Mouse (Mus musculus): ENCODE results near the gene Ankrd39.

Ankrd39 gene

DNA sequence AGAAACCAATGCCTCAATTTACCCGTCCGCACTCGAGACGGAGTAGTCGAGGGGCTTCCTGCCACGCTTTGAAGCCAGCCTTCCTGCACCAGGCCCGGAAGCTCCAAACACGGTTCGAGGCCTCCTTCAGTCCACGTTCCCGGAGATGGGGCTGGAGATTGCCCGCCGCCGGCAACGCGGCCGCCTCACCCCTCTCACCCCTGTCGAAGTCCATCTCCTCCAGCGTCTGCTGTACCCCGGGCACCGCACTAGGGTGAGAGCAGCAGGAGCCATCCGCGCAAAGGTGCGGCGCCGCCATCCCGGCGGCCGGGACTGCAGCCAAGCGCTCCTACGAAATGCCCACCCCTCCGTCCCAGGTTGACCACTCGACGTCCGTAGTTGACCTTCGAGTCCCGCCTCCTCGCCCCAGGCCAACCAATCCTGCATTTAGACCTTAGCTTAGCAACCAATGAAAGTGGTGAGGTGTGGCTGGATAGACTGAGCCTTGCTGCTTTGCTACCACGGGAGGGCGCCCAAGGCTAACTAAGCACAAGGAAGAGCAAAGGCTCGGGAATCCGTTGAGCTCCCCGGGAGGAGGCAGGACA is at the start of gene Ankrd39:
Gene Ankrd39, minus strand, starts transcription at position 558 of the 584 bp plus-strand sequence.
- DNase-seq, result peak; percentile 97 to 98

DNA sequence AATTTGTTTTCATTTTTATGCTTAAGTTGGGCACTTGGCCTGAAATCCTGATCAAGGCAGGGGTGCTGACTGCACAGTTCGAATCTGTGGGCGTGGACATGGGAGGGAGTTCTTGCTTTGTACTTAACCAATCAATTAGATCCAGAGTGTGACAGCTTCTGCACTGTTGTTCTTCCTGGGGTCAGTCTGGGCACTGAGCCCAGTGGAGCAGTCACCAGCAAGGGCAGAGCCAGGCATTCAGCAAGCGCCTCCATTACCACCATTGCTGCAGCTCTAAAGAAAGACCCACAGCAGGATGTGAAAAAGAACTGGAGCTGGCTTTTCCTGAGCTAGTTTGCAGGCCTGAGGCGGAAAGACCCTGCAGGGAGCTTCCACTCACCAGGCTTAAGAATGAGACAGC is 48.9 kb upstream of the Ankrd39 start:
- peak; percentile 32 to 53 for DNase-seq

GRCm38 (mm10) chr1:36595167-36595931 is 48.1 kb upstream of the Ankrd39 start:
- no peak for DNase-seq

DNA sequence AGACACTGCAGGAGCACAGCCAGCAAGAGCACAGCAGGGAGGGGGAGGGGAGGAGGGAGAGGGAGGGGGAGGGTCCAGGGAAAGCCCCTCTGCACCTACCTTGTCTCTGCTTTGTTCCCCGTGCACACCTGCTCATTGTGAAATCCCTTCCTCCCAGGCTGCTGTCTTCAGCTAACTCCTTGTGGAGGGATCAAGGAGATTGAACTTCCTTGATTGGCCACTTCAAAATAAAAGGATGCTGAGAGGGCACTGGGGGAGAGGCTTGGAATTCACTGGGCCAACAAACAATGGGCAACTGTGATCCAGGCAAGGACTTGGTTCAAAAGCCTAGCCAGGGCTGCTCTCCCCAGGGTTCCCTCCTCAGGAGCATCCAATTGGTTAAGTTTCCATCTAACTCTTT is 45.9 kb upstream of the Ankrd39 start:
- DNase-seq, result no peak

DNA sequence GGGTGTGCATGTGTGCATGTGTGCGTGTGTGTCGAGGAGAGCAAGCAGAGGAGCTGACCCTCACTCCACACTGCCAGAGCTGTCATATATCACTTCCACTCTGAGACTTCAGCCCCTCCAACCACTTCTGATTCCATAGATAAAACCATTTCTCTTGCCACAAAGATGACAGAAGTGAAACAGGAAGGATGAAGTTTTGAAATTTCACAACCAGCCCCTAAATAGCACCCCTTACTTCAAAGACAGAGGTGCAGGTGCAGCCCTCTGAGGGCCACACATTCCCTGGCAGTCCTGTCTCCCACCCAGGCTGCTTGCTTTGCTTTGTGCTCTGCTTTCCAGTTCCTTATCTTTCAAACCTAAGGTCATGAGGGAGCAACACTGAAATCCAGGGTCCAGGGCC is 44.2 kb upstream of the Ankrd39 start:
- DNase-seq, result no peak

GRCm38 (mm10) chr1:36590664-36591063 is 43.4 kb upstream of the Ankrd39 start:
- DNase-seq, result no peak

- DNase-seq, result peak; percentile 71 to 78
Observed at GRCm38 (mm10) chr1:36589486-36589885, 42.2 kb upstream of the Ankrd39 start.

GRCm38 (mm10) chr1:36588476-36589450 is 41.5 kb upstream of the Ankrd39 start:
- DNase-seq, result peak in 1 of 2 experiments; percentile 24

- DNase-seq, result no peak
Observed at GRCm38 (mm10) chr1:36587860-36588259, 40.6 kb upstream of the Ankrd39 start.

DNA sequence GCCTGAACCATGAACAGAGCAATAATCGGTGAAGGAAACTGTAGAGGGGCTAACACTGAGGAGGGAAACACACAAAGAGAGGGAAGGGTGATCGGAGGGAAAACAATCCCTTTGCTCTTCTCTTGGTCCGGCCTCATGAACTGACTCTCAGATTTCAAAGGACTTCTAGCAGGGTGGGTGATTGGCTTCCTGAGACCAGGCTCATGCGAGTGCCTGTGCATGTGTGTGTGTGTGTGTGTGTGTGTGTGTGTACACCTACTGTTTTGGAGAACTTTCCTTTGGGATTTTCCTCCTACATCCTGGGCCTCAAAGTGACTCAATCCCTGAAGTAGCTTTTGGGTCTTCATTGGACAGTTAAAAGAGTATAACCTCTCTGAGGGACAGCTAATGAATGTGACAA is 39.0 kb upstream of the Ankrd39 start:
- no peak for DNase-seq

DNA sequence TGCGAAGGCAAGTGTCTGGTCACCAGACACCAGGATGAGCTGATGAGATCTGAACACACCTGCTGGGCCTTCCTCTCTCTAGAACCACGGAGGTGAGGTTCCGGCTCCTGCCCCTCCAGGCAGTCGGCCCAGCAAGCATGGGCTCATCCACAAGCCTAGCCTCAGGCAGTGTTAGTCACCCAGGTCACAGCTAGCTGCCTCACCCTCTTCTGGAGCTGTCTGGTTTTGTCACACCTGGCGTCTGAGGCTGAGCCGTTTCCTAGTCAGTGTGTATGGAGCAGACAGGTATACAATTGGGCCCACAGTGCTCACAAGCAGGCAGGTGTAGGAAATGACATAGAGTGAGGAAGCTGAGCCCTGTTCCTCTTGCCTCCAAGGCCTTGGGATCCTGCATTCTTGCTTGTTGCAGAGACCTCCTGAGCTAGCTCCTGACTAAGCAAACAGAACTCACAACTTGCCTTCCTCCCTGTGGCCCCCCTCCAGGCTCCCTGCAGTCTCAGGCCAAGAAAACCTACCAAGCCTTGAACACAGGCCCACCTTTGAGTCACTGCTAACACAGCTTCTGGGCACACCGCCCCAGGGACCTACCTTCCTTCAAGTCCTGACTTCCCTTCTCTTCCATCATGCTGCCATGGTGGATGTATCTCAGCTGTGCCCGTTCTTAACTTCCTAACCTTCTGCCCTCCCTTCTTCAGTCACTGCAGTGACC is 36.3 kb upstream of the Ankrd39 start:
- no peak for DNase-seq

GRCm38 (mm10) chr1:36582211-36582610 is 35.0 kb upstream of the Ankrd39 start:
- no peak for DNase-seq

DNA sequence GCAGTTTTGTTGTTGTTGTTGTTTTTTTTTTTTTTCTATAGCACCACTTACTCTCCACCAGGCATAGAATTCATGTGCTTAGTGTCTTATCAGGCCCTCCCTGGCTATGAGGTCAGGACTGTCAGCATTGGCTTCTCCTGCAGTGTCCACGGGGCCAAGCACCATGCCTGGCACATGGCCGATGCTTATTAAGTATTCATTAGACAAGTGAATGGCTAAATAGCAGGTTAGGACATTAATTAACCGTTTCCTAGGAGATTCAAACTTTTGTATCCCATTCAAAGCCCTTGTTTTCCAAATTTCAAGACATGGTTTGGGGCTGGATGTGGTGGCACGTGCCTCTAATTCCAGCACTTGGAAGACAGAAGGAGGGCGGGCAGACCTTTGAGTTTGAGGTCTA is 34.0 kb upstream of the Ankrd39 start:
- peak in 1 of 2 experiments; percentile 43 for DNase-seq

GRCm38 (mm10) chr1:36580384-36581207 is 33.4 kb upstream of the Ankrd39 start:
- peak; percentile 68 to 69 for DNase-seq

DNA sequence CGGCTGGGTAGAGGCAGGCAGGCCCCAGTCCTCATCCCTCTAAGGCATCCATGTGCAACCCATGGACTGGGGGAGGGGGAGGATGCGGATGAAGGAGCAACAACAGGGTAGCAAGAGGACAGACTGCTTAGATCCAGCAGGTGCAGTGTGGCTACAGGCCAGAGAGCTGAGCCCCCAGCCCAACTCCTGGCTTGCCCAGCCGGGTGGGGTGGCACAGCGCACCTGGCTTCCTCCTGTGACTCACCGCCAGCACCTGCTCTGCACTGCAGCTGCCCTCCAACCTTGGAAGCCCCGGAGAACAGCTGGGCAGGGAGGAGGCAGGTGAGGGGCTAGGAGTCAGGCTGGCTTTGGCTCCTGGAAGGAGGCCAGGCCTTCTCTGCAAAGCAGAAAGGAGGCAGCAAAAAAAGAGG is 32.7 kb upstream of the Ankrd39 start:
- DNase-seq, result peak in 1 of 2 experiments; percentile 37

- DNase-seq, result no peak
Observed at GRCm38 (mm10) chr1:36576991-36577675, 29.9 kb upstream of the Ankrd39 start.

DNA sequence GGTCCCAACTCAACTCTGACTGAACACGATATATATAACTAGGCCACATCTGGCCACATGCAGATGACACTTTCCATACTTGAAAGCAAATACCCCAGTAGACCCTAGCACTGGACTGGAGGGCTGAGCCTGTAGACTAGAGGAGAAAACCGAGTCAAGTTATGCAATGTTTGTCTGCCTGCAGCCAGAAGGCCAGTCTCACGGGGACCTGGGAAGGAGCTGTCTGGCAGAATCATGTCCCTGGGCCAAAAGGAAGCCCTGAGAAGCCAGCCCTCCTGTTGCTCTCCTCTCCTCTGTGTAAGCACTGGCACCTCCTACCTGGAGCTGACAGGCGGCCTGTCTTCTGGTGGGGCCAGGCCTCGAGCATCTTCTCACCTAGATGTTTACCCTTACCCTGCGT is 28.1 kb upstream of the Ankrd39 start:
- no peak for DNase-seq

DNA sequence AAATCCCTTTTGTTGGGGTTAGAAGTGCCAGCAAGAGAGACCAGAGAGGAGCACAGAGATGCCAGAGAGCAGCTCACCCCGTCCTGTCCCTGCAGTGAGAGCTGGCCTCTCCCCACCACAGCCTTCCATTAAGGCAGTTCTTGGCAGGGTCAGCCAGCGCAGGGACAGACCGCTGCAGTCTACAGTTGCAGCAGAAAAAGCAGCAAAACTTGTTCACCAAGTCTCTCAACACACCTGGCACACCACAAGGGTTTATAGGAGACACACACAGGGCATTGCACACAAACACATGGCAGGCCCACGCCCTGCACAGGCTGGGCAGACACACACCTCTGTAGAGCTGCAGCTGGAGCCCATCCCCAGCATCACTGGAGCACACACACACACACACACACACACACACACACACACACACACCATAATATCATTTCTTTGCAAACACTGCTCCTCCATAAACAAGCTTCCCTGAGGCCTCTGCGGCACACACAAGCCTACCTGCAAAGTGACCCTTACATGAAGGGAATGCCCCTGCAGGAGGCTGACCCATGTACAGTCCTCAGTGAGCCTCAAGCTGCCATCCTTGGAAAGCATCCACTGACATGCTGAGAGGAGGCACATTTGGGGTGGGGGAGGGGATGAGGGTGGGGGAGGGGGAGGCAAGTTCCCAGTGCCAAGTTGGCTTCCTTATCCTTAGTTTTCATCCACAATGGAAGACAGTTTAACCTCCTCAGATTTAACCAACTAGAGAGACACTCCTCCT is 27.1 kb upstream of the Ankrd39 start:
- DNase-seq, result no peak

GRCm38 (mm10) chr1:36573524-36573923 is 26.3 kb upstream of the Ankrd39 start:
- no peak for DNase-seq

DNA sequence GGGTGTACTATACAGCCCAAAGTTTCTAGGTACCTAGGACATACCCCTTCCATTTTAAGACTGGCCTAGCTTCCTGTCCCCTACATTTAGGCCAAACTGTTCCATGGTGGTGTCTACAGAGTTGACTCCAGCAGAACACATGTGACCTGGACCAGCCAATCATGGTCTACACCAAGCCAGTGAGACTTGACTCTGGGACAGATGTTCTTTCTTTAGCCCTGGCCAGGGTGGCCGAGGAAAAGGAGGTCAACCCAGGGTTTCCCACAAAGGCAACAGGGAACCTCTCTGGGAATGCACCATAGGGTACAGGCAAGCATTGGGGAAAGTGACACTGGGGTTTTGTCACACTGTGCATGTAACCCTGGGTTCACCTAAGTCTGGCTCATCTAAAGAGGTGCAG is 25.5 kb upstream of the Ankrd39 start:
- DNase-seq, result no peak

All from cerebellum, postnatal 25 days (tissue).